Mouse (Mus musculus) liver, postnatal 0 days (tissue): Measurements from ENCODE around the gene Slc1a2. TPM values are rescaled to one million over a fixed set of nuclear protein-coding genes. Genes with fewer than 3 reads are reported as not detected.

Experiments
- ATAC-seq: fragments of 200-750 bp; cut with Nextera tagmentation; 2 replicates; pipeline ENCODE4 v1.8.0; 2017; ENCODE audit warnings: mild to moderate bottlenecking, moderate library complexity
- DNase-seq: peaks from one replicate; pipeline ENCODE4 v3.0.0-alpha.2; 2016
- H3K27ac ChIP-seq: fragments of 300-500 bp; sonication (generic); 2 replicates; pipeline ENCODE4 v1.5.1; 2014; ENCODE audit warnings: antibody characterized with exemption, moderate library complexity, mild to moderate bottlenecking, low read depth
- H3K27me3 ChIP-seq: fragments of 300-500 bp; sonication (generic); 2 replicates; pipeline ENCODE4 v1.6.1; 2014; ENCODE audit warnings: low read length, control low read depth, mixed read lengths; ENCODE audit not compliant: insufficient read depth
- H3K36me3 ChIP-seq: fragments of 300-500 bp; sonication (generic); replicated peaks from 2 replicates; pipeline ENCODE4 v1.6.1; 2014; ENCODE audit warnings: mild to moderate bottlenecking, control low read depth, low read length, moderate library complexity, mixed read lengths; ENCODE audit not compliant: insufficient read depth
- H3K4me1 ChIP-seq: fragments of 300-500 bp; sonication (generic); 2 replicates; pipeline ENCODE4 v1.6.1; 2014; ENCODE audit warnings: antibody characterized with exemption, mild to moderate bottlenecking, control low read depth; ENCODE audit not compliant: insufficient read depth
- H3K4me2 ChIP-seq: fragments of 300-500 bp; sonication (generic); 2 replicates; pipeline ENCODE4 v1.6.1; 2014; ENCODE audit warnings: low read depth, mild to moderate bottlenecking, low read length, moderate library complexity, mixed read lengths
- H3K4me3 ChIP-seq: fragments of 300-500 bp; sonication (generic); 2 replicates; pipeline ENCODE4 v1.5.1; 2014; ENCODE audit warnings: low read depth, low read length
- H3K9ac ChIP-seq: fragments of 300-500 bp; sonication (generic); replicated peaks from 2 replicates; pipeline ENCODE4 v1.6.1; 2014; ENCODE audit warnings: mild to moderate bottlenecking, moderate library complexity
- H3K9me3 ChIP-seq: fragments of 300-500 bp; sonication (generic); 2 replicates; pipeline ENCODE4 v1.6.1; 2016; ENCODE audit warnings: mild to moderate bottlenecking, control low read depth, low read length, mixed read lengths
- CTCF ChIP-seq: sonication (generic); IDR thresholded peaks from 2 replicates; pipeline ENCODE4 v1.5.1; 2016; ENCODE audit warnings: antibody characterized with exemption, low read depth
- EP300 ChIP-seq: IDR thresholded peaks from 2 replicates; pipeline ENCODE4 v1.6.1; 2016; ENCODE audit warnings: antibody characterized with exemption, low read depth, mild to moderate bottlenecking
- WGBS: fragments of 180-500 bp; shearing (Covaris S2); extraction: QIAGEN DNeasy Blood & Tissue Kit; methylation state at CpG from one replicate; pipeline ENCODE4 v1.1.7; 2014; ENCODE audit not compliant: insufficient replicate concordance; 5-methylcytosine and 5-hydroxymethylcytosine counted together
- polyA plus RNA-seq: library from polyadenylated mRNA; unstranded; fragments of >200 nt; fragmentation: Nextera tagmentation; extraction: Ambion mirVana; gene quantifications from 2 replicates; pipeline ENCODE4 v1.2.1, GENCODE M21; 2015

Slc1a2 gene
- polyA plus RNA-seq, 1 experiment from 2014 or later, result 0.74 TPM

GRCm38 (mm10) chr2:102675275-102675674, 16.8 kb downstream of the Slc1a2 start:
- Histone ChIP-seq H3K4me2 (no peak overlapping the region), H3K36me3 (no peaks in the 10 kb centered on the region), H3K27ac (no peak overlapping the region), H3K27me3 (0 out of 2 replicates have a peak, but pooled peaks cover 3% of the 10 kb centered on the region), H3K4me3 (no peak overlapping the region), H3K4me1 (no peaks in the 10 kb centered on the region), H3K9ac (no peak overlapping the region), H3K9me3 (no peaks in the 10 kb centered on the region)
- DNase-seq, result peak; percentile 70
- no peak for ATAC-seq
- 66% methylated on average over 6 of the region's 6 CpGs for WGBS
- peak; percentile 75 for TF ChIP-seq CTCF
- TF ChIP-seq EP300, result no peak

GRCm38 (mm10) chr2:102676716-102677312, 18.4 kb downstream of the Slc1a2 start:
- 86% methylated on average over 9 of the region's 9 CpGs for WGBS
- no peak for DNase-seq
- ATAC-seq, result no peak

GRCm38 (mm10) chr2:102677400-102677799, 18.9 kb downstream of the Slc1a2 start:
- WGBS, result 65% methylated on average over 6 of the region's 6 CpGs
- Histone ChIP-seq H3K9me3 (no peaks in the 10 kb centered on the region), H3K27ac (no peak overlapping the region), H3K27me3 (no peaks in the 10 kb centered on the region), H3K4me1 (no peaks in the 10 kb centered on the region), H3K9ac (no peak overlapping the region), H3K4me2 (no peak overlapping the region), H3K4me3 (no peak overlapping the region), H3K36me3 (no peaks in the 10 kb centered on the region)
- no peak for ATAC-seq
- no peak for DNase-seq
- TF ChIP-seq EP300 (no peak), CTCF (no peak)

More at GRCm38 (mm10) chr2:102676716-102677312, 18.4 kb downstream of the Slc1a2 start:
- Histone ChIP-seq H3K9ac (no peak overlapping the region), H3K27me3 (no peaks in the 10 kb centered on the region), H3K4me1 (no peaks in the 10 kb centered on the region), H3K36me3 (no peaks in the 10 kb centered on the region), H3K4me3 (no peak overlapping the region), H3K9me3 (no peaks in the 10 kb centered on the region), H3K4me2 (no peak overlapping the region), H3K27ac (no peak overlapping the region)
- TF ChIP-seq EP300 (no peak), CTCF (no peak)

GRCm38 (mm10) chr2:102681351-102681750, 22.9 kb downstream of the Slc1a2 start:
- H3K9ac ChIP-seq, result no peak overlapping the region
- no peak overlapping the region for H3K27ac ChIP-seq
- 71% methylated on average over 7 of the region's 7 CpGs for WGBS
- H3K4me3 ChIP-seq, result no peak overlapping the region
- H3K27me3 ChIP-seq, result no peaks in the 10 kb centered on the region
- no peak overlapping the region for H3K4me2 ChIP-seq
- no peaks in the 10 kb centered on the region for H3K9me3 ChIP-seq
- no peak for ATAC-seq
- DNase-seq, result no peak
- no peaks in the 10 kb centered on the region for H3K36me3 ChIP-seq
- TF ChIP-seq EP300 (no peak), CTCF (no peak)
- H3K4me1 ChIP-seq, result no peaks in the 10 kb centered on the region

- 43% methylated on average over 5 of the region's 5 CpGs for WGBS
- no peak overlapping the region for H3K27ac ChIP-seq
- no peak overlapping the region for H3K4me2 ChIP-seq
- H3K4me3 ChIP-seq, result no peak overlapping the region
- no peaks in the 10 kb centered on the region for H3K4me1 ChIP-seq
- ATAC-seq, result no peak
- H3K36me3 ChIP-seq, result no peaks in the 10 kb centered on the region
- no peak overlapping the region for H3K9ac ChIP-seq
- H3K27me3 ChIP-seq, result no peaks in the 10 kb centered on the region
- TF ChIP-seq EP300 (no peak), CTCF (peak; percentile 76)
- no peaks in the 10 kb centered on the region for H3K9me3 ChIP-seq
- DNase-seq, result peak; percentile 68
Measured at GRCm38 (mm10) chr2:102682168-102682567, 23.7 kb downstream of the Slc1a2 start.

- ATAC-seq, result no peak
- DNase-seq, result no peak
Measured at GRCm38 (mm10) chr2:102685371-102686107, 27.1 kb downstream of the Slc1a2 start.

More at GRCm38 (mm10) chr2:102685371-102686107, 27.1 kb downstream of the Slc1a2 start:
- Histone ChIP-seq H3K4me3 (no peak overlapping the region), H3K36me3 (no peaks in the 10 kb centered on the region), H3K9me3 (no peaks in the 10 kb centered on the region), H3K4me2 (no peak overlapping the region), H3K4me1 (no peaks in the 10 kb centered on the region), H3K27ac (no peak overlapping the region), H3K9ac (no peak overlapping the region), H3K27me3 (0 out of 2 replicates have a peak, but pooled peaks cover 2% of the 10 kb centered on the region)
- WGBS, result 81% methylated on average over 7 of the region's 7 CpGs
- TF ChIP-seq EP300, result no peak
- peak; percentile 66 for TF ChIP-seq CTCF
